Mouse (Mus musculus) neural tube, embryonic 13.5 days (tissue): Measurements from ENCODE around the gene Npas1. TPM values are rescaled to one million over a fixed set of nuclear protein-coding genes. Genes with fewer than 3 reads are reported as not detected.

ENCODE experiments used
- ATAC-seq: fragments of 200-750 bp; cut with Nextera tagmentation; 2 replicates; pipeline ENCODE4 v1.8.0; 2017; ENCODE audit warnings: low read depth, mild to moderate bottlenecking, moderate TSS enrichment, moderate library complexity
- H3K27ac ChIP-seq: fragments of 300-500 bp; sonication (generic); replicated peaks from 2 replicates; pipeline ENCODE4 v1.5.1; 2015; ENCODE audit warnings: moderate library complexity, mild to moderate bottlenecking, inconsistent platforms
- H3K27me3 ChIP-seq: fragments of 300-500 bp; sonication (generic); 2 replicates; pipeline ENCODE4 v1.6.1; 2015; ENCODE audit warnings: mild to moderate bottlenecking, inconsistent platforms
- H3K36me3 ChIP-seq: fragments of 300-500 bp; sonication (generic); 2 replicates; pipeline ENCODE4 v1.6.1; 2015; ENCODE audit warnings: mild to moderate bottlenecking, inconsistent platforms
- H3K4me1 ChIP-seq: fragments of 300-500 bp; sonication (generic); replicated peaks from 2 replicates; pipeline ENCODE4 v1.6.1; 2015; ENCODE audit warnings: inconsistent platforms
- H3K4me2 ChIP-seq: fragments of 300-500 bp; sonication (generic); 2 replicates; pipeline ENCODE4 v1.6.1; 2015; ENCODE audit warnings: inconsistent platforms, mild to moderate bottlenecking, moderate library complexity
- H3K4me3 ChIP-seq: fragments of 300-500 bp; sonication (generic); 2 replicates; pipeline ENCODE4 v1.5.1; 2015; ENCODE audit warnings: mild to moderate bottlenecking, inconsistent platforms
- H3K9ac ChIP-seq: fragments of 300-500 bp; sonication (generic); 2 replicates; pipeline ENCODE4 v1.6.1; 2015; ENCODE audit warnings: moderate library complexity, mild to moderate bottlenecking, inconsistent platforms
- H3K9me3 ChIP-seq: fragments of 300-500 bp; sonication (generic); 2 replicates; pipeline ENCODE4 v1.6.1; 2016; ENCODE audit warnings: inconsistent platforms
- WGBS: fragments of 180-500 bp; shearing (Covaris S2); methylation state at CpG from one replicate; pipeline ENCODE4 v1.1.7; 2015; 5-methylcytosine and 5-hydroxymethylcytosine counted together
- polyA plus RNA-seq: library from polyadenylated mRNA; unstranded; fragments of >200 nt; fragmentation: Nextera tagmentation; extraction: Ambion mirVana; gene quantifications from 2 replicates; pipeline ENCODE4 v1.2.1, GENCODE M21; 2015

Gene Npas1
- polyA plus RNA-seq, 1 experiment from 2014 or later = 1.7 TPM

GRCm38 (mm10) chr7:16468115-16468514, 9.4 kb downstream of the Npas1 start:
- no peaks in the 10 kb centered on the region for H3K9me3 ChIP-seq
- H3K9ac ChIP-seq = no peak overlapping the region
- ATAC-seq = no peak
- H3K4me2 ChIP-seq = no peak overlapping the region
- H3K27me3 ChIP-seq = peaks cover 70% of the 10 kb centered on the region
- 15% methylated on average over 5 of the region's 5 CpGs for WGBS
- H3K27ac ChIP-seq = no peak overlapping the region
- no peak overlapping the region for H3K4me3 ChIP-seq
- peaks cover 14% of the 10 kb centered on the region for H3K4me1 ChIP-seq
- H3K36me3 ChIP-seq = no peaks in the 10 kb centered on the region

DNA sequence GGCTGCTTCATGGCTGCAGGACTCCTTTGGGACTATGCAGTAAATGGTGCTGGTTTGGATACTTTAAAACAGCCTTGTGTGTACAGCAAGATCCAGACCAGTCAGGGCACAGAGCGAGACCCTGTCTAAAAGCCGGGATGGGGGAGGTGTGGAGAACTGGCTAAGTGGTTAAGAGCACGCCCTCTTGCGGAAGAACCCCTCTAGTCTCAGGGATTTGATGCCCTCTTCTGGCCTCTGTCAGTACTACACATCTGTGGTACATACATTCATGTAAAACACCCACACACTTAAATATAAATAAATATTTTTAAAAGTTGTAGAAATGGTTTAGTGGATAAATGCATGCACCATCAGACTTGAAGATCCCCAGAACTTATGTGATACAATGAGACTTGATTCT, 11.0 kb downstream of the Npas1 start:
- no peaks in the 10 kb centered on the region for H3K9me3 ChIP-seq
- H3K4me1 ChIP-seq = peaks cover 6% of the 10 kb centered on the region
- no peak overlapping the region for H3K4me2 ChIP-seq
- no peak overlapping the region for H3K9ac ChIP-seq
- no peak overlapping the region for H3K4me3 ChIP-seq
- WGBS = 65% methylated on average over 4 of the region's 4 CpGs
- H3K27me3 ChIP-seq = peaks cover 65% of the 10 kb centered on the region
- no peaks in the 10 kb centered on the region for H3K36me3 ChIP-seq
- ATAC-seq = no peak
- H3K27ac ChIP-seq = no peak overlapping the region

DNA sequence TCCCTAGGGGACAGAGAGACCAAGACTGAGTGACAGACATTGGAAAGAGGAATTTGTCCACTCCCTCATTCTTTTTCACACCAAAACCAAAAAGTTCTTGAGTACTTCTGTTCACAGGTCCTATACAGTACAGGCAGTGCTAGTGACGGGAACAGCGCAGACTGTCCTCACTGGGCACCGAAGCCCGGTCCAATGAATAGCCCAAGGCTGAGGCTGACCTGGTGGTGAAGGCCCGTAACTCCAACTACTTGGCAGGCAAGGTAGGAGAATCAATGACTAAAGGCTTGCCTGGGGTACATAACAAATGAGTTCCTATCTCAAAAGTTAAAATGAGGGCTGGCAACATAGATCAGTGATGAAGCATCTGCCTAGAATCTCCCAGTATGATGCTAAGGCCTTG, 12.0 kb downstream of the Npas1 start:
- no peak for ATAC-seq
- Histone ChIP-seq H3K9ac (no peak overlapping the region), H3K4me3 (no peak overlapping the region), H3K27ac (no peak overlapping the region), H3K36me3 (no peaks in the 10 kb centered on the region), H3K4me1 (peaks cover 9% of the 10 kb centered on the region), H3K9me3 (no peaks in the 10 kb centered on the region), H3K4me2 (no peak overlapping the region), H3K27me3 (peaks cover 63% of the 10 kb centered on the region)
- WGBS = 91% methylated on average over 5 of the region's 5 CpGs

DNA sequence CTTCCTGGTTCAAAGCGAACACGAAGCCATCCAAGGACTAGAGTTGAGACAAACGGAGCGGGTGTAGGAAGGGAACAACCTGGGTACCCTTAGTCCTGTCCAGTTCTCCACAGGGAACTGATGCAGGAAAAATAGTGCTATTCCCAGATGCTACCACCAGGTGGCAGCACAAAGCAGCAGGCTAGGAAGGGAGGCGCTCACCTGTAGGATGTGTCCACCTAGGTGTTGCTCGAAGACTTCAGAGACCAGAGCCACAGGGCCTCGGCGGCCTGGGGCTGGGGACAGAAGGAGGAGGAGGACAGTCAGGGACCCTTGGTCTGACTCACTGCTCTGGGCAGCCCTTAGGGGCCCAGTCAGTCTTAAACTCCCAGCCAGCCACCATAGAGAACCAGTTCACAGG, 12.4 kb downstream of the Npas1 start:
- Histone ChIP-seq H3K27ac (no peak overlapping the region), H3K27me3 (peaks cover 62% of the 10 kb centered on the region), H3K4me2 (no peak overlapping the region), H3K9ac (no peak overlapping the region), H3K4me1 (peaks cover 10% of the 10 kb centered on the region), H3K9me3 (no peaks in the 10 kb centered on the region), H3K4me3 (no peak overlapping the region), H3K36me3 (no peaks in the 10 kb centered on the region)
- whole genome bisulfite sequencing = 18% methylated on average over 8 of the region's 8 CpGs
- ATAC-seq = no peak

- WGBS = 1% methylated on average over 14 of the region's 14 CpGs
- H3K4me3 ChIP-seq = no peak overlapping the region
- H3K4me1 ChIP-seq = peaks cover 8% of the 10 kb centered on the region
- peak; percentile 55; the same call in 1 of the 2 replicates for ATAC-seq
- H3K9ac ChIP-seq = no peak overlapping the region
- no peak overlapping the region for H3K4me2 ChIP-seq
- H3K9me3 ChIP-seq = no peaks in the 10 kb centered on the region
- H3K27me3 ChIP-seq = peaks cover 42% of the 10 kb centered on the region
- H3K27ac ChIP-seq = no peak overlapping the region
- H3K36me3 ChIP-seq = no peaks in the 10 kb centered on the region
Measured at GRCm38 (mm10) chr7:16463214-16463613, 14.3 kb downstream of the Npas1 start.

DNA sequence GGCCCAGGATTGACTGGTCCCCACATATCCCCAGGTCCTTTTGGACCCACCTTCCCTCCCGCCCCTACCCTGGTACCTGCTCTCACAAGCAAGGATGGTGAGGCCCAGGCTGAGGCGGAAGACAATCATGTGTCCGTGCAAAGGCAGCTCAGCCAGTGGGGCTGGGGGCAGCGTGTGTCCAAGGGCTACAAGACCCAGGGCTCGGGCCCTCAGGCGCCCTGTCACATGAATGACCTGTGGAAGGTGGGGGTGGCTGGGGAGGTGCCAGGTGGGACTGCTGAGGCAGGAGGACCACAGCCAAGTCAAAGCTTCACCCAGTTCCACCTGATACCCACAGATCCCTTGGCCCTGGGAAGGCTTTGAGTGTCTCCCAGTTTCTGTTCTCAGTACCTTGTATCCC, 15.8 kb downstream of the Npas1 start:
- no peaks in the 10 kb centered on the region for H3K36me3 ChIP-seq
- 0 out of 2 replicates have a peak overlapping the region, but pooled peaks have one; percentile 5 for H3K9ac ChIP-seq
- peaks cover 36% of the 10 kb centered on the region for H3K27me3 ChIP-seq
- 86% methylated on average over 6 of the region's 6 CpGs for WGBS
- no peak overlapping the region for H3K4me2 ChIP-seq
- H3K4me3 ChIP-seq = no peak overlapping the region
- no peaks in the 10 kb centered on the region for H3K9me3 ChIP-seq
- 0 out of 2 replicates have a peak, but pooled peaks cover 4% of the 10 kb centered on the region for H3K4me1 ChIP-seq
- no peak overlapping the region for H3K27ac ChIP-seq
- ATAC-seq = no peak

DNA sequence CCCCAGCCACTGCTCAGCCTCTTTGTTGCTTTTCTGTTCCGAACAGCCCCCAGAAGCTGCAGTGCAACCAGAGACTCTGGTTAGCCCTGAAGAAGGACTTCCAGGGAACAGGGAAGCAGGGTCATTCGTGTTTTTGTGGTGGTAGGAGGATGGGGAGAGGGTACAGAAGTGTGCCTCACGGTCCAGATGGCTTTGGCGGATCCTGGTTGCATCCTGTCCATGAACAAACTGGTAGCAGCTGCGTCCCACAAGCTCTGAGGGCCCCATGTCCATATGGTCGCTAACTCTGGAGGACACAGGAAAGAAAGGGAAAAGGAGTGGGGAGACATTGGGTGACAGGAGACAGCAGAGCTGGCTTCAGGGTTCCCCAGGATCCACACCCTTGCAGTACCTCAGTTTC, 16.4 kb downstream of the Npas1 start:
- Histone ChIP-seq H3K36me3 (peaks cover 2% of the 10 kb centered on the region; the same call in 1 of the 2 replicates), H3K27me3 (peaks cover 33% of the 10 kb centered on the region), H3K9ac (no peak overlapping the region), H3K4me1 (0 out of 2 replicates have a peak, but pooled peaks cover 4% of the 10 kb centered on the region), H3K4me2 (no peak overlapping the region), H3K9me3 (no peaks in the 10 kb centered on the region), H3K27ac (no peak overlapping the region), H3K4me3 (no peak overlapping the region)
- WGBS = 64% methylated on average over 6 of the region's 6 CpGs
- no peak for ATAC-seq

- no peak for ATAC-seq
- Histone ChIP-seq H3K36me3 (peaks cover 8% of the 10 kb centered on the region; the same call in 1 of the 2 replicates), H3K27ac (no peak overlapping the region), H3K4me3 (no peak overlapping the region), H3K4me2 (no peak overlapping the region), H3K4me1 (0 out of 2 replicates have a peak, but pooled peaks cover 4% of the 10 kb centered on the region), H3K9ac (no peak overlapping the region), H3K27me3 (peaks cover 31% of the 10 kb centered on the region), H3K9me3 (no peaks in the 10 kb centered on the region)
- 66% methylated on average over 13 of the region's 13 CpGs for WGBS
Measured at GRCm38 (mm10) chr7:16460566-16460965, 17.0 kb downstream of the Npas1 start.

- H3K4me2 ChIP-seq = no peak overlapping the region
Measured at GRCm38 (mm10) chr7:16456289-16456688, 21.2 kb downstream of the Npas1 start.

DNA sequence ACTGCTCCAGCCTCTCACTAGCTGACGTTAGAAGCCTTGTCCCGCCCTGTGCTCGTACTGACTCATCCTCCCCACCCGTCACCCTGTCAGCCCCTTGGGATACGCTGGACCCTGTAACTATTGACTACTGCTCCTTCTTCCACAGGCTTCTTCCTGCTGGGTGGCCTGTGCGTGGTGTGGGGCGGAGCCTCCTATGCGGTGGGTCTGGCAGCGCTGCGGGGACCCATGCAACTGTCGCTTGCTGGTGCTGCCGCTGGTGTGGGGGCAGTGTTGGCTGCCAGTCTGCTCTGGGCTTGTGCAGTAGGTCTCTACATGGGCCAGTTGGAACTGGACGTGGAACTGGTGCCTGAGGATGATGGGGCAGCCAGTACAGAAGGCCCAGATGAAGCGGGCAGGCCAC, 22.5 kb downstream of the Npas1 start:
- no peak for ATAC-seq
- Histone ChIP-seq H3K4me2 (no peak overlapping the region), H3K27ac (no peak overlapping the region), H3K36me3 (peaks cover 15% of the 10 kb centered on the region; the same call in 1 of the 2 replicates), H3K4me3 (no peak overlapping the region), H3K4me1 (peaks cover 11% of the 10 kb centered on the region), H3K9me3 (no peaks in the 10 kb centered on the region), H3K27me3 (no peaks in the 10 kb centered on the region), H3K9ac (no peak overlapping the region)
- 92% methylated on average over 14 of the region's 14 CpGs for WGBS

More at GRCm38 (mm10) chr7:16456289-16456688, 21.2 kb downstream of the Npas1 start:
- no peak overlapping the region for H3K4me3 ChIP-seq
- H3K27ac ChIP-seq = no peak overlapping the region
- H3K9ac ChIP-seq = no peak overlapping the region
- H3K9me3 ChIP-seq = no peaks in the 10 kb centered on the region
- WGBS = 81% methylated on average over 5 of the region's 5 CpGs
- peaks cover 10% of the 10 kb centered on the region; the same call in 1 of the 2 replicates for H3K27me3 ChIP-seq
- peaks cover 15% of the 10 kb centered on the region for H3K4me1 ChIP-seq
- peaks cover 15% of the 10 kb centered on the region; the same call in 1 of the 2 replicates for H3K36me3 ChIP-seq
- ATAC-seq = no peak

DNA sequence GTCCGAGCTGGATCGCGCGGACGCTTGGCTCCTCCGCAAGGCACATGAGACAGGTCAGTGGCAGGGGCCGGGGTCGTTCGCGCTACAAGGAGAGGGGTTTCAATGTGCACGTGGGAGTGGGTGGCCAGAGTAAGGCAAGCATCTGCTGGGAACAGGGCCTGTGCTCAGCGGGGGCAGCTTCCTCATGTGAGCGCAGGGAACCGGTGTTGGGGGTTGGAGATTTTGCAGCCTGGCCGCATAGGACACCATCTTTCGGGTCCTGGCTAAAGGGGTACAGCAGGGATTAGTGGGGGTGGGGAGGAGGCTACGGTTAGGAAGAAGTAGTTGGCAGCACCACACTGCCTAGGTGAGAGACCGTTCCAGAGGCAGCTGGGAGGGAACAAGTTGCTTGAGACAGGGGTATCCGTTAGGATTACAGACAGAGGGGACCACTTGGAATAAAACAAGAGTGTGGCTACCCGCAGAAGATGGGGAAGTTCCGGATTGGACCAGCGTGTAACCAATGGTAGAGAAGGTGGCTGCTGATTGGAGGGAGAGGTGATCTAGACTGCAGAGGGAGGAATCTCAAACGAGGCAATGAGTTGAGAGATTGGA, 24.3 kb downstream of the Npas1 start:
- peak overlapping the region; percentile 70 for H3K27ac ChIP-seq
- ATAC-seq = peak; percentile 77
- peak overlapping the region; percentile 75 for H3K9ac ChIP-seq
- under 1% methylated on average over 23 of the region's 23 CpGs for WGBS
- H3K4me2 ChIP-seq = peak overlapping the region; percentile 80
- H3K4me1 ChIP-seq = peaks cover 11% of the 10 kb centered on the region
- H3K36me3 ChIP-seq = peaks cover 15% of the 10 kb centered on the region; the same call in 1 of the 2 replicates
- H3K4me3 ChIP-seq = peak overlapping the region; percentile 65
- H3K9me3 ChIP-seq = no peaks in the 10 kb centered on the region
- H3K27me3 ChIP-seq = no peaks in the 10 kb centered on the region

- peaks cover 11% of the 10 kb centered on the region for H3K4me1 ChIP-seq
- peak; percentile 99 for ATAC-seq
- peak within 1 kb of the TSS; percentile 70 for H3K27ac ChIP-seq
- H3K4me3 ChIP-seq = peak within 1 kb of the TSS; percentile 65
- H3K36me3 ChIP-seq = peaks cover 15% of the 10 kb centered on the region; the same call in 1 of the 2 replicates
- H3K4me2 ChIP-seq = peak within 1 kb of the TSS; percentile 80
- 1% methylated on average over 27 of the region's 30 CpGs for WGBS
- H3K9ac ChIP-seq = peak within 1 kb of the TSS; percentile 75
- no peaks in the 10 kb centered on the region for H3K27me3 ChIP-seq
- no peaks in the 10 kb centered on the region for H3K9me3 ChIP-seq
Measured at GRCm38 (mm10) chr7:16452587-16453073, 24.9 kb downstream of the Npas1 start, which contains the start of gene Tmem160. Gene Tmem160 (plus strand): TSS chr7:16452779.
